8 mouse cellular contexts compared by ENCODE assay signal in the genomic region with DNA sequence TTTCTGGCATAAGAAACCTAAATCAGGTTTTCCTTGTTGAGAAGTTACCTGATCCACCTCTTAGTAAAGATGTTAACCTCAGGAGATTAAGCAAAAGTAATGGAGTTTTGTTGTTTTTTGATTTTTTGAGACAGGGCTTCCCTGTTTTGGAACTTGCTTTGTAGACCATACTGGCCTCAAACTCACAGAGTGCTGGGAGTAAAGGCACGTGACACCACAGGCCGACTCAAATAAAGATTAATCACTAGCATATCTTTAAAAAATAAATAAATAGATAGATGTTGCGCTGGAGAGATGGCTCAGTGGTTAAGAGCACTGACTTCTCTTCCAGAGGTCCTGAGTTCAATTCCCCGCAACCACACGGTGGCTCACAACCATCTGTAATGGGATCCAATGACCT. TPM values are rescaled to one million over a fixed set of nuclear protein-coding genes. Genes with fewer than 3 reads are reported as not detected.
A peak's percentile ranks its signal among the peaks of the same experiment; 100 is the strongest.
DNase-seq lines count a peak whose midpoint lies in the region; ATAC-seq and TF ChIP-seq lines count a peak whose summit lies in the region.

No protein-coding gene starts in this region.

- no peak for DNase-seq in heart, postnatal 25 days (ENCODE audit: low spot score)
- no peak for DNase-seq in frontal cortex, adult 2 months (ENCODE audit: extremely low spot score in 1 of 2, low spot score in 1 of 2)
- no peak for DNase-seq in B cell, adult 2 months
- no peak for DNase-seq in kidney, adult 9 months

- no peak for TF ChIP-seq EP300 in ES-Bruce4 (IDR thresholded peaks at IDR 0.05; ENCODE audit: insufficient read depth, low read depth, low read length)

- whole genome bisulfite sequencing in heart, embryonic 11.5 days (ENCODE audit: insufficient replicate concordance): 68% methylated on average over 5 of the region's 5 CpGs
- 78% methylated on average over 5 of the region's 5 CpGs for WGBS in forebrain, embryonic 16.5 days
- 69% methylated on average over 5 of the region's 5 CpGs for WGBS in liver, embryonic 16.5 days (ENCODE audit: insufficient replicate concordance)

- no peak for TF ChIP-seq POLR2A in ES-Bruce4 (IDR thresholded peaks at IDR 0.05; ENCODE audit: insufficient read depth, low read length)

- no peak for TF ChIP-seq CTCF in ES-Bruce4 (IDR thresholded peaks at IDR 0.05; ENCODE audit: low read depth, low read length)

- intact Hi-C loops in heart, postnatal 25 days (cut with DNase I): loop anchor here (5.0 kb wide), 1 partner anchor 36 kb away; a partner anchor contains a TSS

- peak overlapping the region; percentile 79 for H3K4me3 ChIP-seq in heart, embryonic 11.5 days (ENCODE audit: low read depth, low read length)
- no peak overlapping the region; the same call in 1 of the 2 replicates for H3K4me3 ChIP-seq in ES-Bruce4 (ENCODE audit: low read depth, low read length)
- peak overlapping the region; percentile 80 for H3K4me3 ChIP-seq in forebrain, embryonic 16.5 days (replicated peaks; ENCODE audit: low read length)
- H3K4me3 ChIP-seq in liver, embryonic 16.5 days (ENCODE audit: low read depth, low read length): peak overlapping the region; percentile 83

- peak overlapping the region; percentile 94 for H3K9ac ChIP-seq in heart, embryonic 11.5 days (ENCODE audit: low read depth, low read length)
- peak overlapping the region; percentile 89 for H3K9ac ChIP-seq in ES-Bruce4 (ENCODE audit: low read depth, poor library complexity, severe bottlenecking)
- peak overlapping the region; percentile 48 for H3K9ac ChIP-seq in forebrain, embryonic 16.5 days (replicated peaks; ENCODE audit: low read depth, low read length)
- H3K9ac ChIP-seq in liver, embryonic 16.5 days (ENCODE audit: low read depth, low read length): peak overlapping the region; percentile 85

- H3K27me3 ChIP-seq in heart, embryonic 11.5 days (ENCODE audit: control insufficient read depth, insufficient read depth, low read length): no peaks in the 10 kb centered on the region
- H3K27me3 ChIP-seq in ES-Bruce4 (ENCODE audit: control insufficient read depth, insufficient read depth, low read length, poor library complexity, severe bottlenecking): no peaks in the 10 kb centered on the region
- H3K27me3 ChIP-seq in forebrain, embryonic 16.5 days (replicated peaks; ENCODE audit: control insufficient read depth, insufficient read depth, low read length): no peaks in the 10 kb centered on the region
- H3K27me3 ChIP-seq in liver, embryonic 16.5 days (ENCODE audit: control insufficient read depth, insufficient read depth, low read depth, low read length): no peaks in the 10 kb centered on the region

- H3K4me1 ChIP-seq in heart, embryonic 11.5 days (ENCODE audit: control insufficient read depth, insufficient read depth, low read length): peaks cover 16% of the 10 kb centered on the region
- peaks cover 2% of the 10 kb centered on the region for H3K4me1 ChIP-seq in ES-Bruce4 (ENCODE audit: control insufficient read depth, insufficient read depth, low read length)
- H3K4me1 ChIP-seq in forebrain, embryonic 16.5 days (replicated peaks; ENCODE audit: control insufficient read depth, insufficient read depth, low read length): peaks cover 26% of the 10 kb centered on the region
- H3K4me1 ChIP-seq in liver, embryonic 16.5 days (ENCODE audit: control insufficient read depth, low read depth, low read length): peaks cover 32% of the 10 kb centered on the region

- 0 out of 2 replicates have a peak, but pooled peaks cover under 1% of the 10 kb centered on the region for H3K36me3 ChIP-seq in heart, embryonic 11.5 days (ENCODE audit: control insufficient read depth, insufficient read depth, low read length)
- peaks cover 3% of the 10 kb centered on the region for H3K36me3 ChIP-seq in ES-Bruce4 (ENCODE audit: control insufficient read depth, insufficient read depth, low read length, poor library complexity, severe bottlenecking)
- no peaks in the 10 kb centered on the region for H3K36me3 ChIP-seq in forebrain, embryonic 16.5 days (ENCODE audit: control insufficient read depth, insufficient read depth)
- H3K36me3 ChIP-seq in liver, embryonic 16.5 days (ENCODE audit: control insufficient read depth, insufficient read depth): peaks cover 2% of the 10 kb centered on the region

- peak overlapping the region; percentile 86 for H3K27ac ChIP-seq in heart, embryonic 11.5 days (ENCODE audit: low read depth, low read length)
- H3K27ac ChIP-seq in ES-Bruce4 (ENCODE audit: insufficient read depth, low read length): peak overlapping the region; percentile 57
- H3K27ac ChIP-seq in forebrain, embryonic 16.5 days (ENCODE audit: low read length): no peak overlapping the region; the same call in 1 of the 2 replicates
- H3K27ac ChIP-seq in liver, embryonic 16.5 days (ENCODE audit: low read length): peak overlapping the region; percentile 91

- ATAC-seq in heart, embryonic 11.5 days (replicated peaks; ENCODE audit: insufficient number of reproducible peaks, low FRiP score, low TSS enrichment): no peak
- no peak for ATAC-seq in forebrain, embryonic 16.5 days
- no peak for ATAC-seq in liver, embryonic 16.5 days (ENCODE audit: low read depth)

- peak overlapping the region; percentile 84 for H3K4me2 ChIP-seq in heart, embryonic 11.5 days
- peak overlapping the region; percentile 67 for H3K4me2 ChIP-seq in forebrain, embryonic 16.5 days (ENCODE audit: low read length)
- H3K4me2 ChIP-seq in liver, embryonic 16.5 days (ENCODE audit: low read depth, low read length): peak overlapping the region; percentile 72

- H3K9me3 ChIP-seq in heart, embryonic 11.5 days (replicated peaks; ENCODE audit: control insufficient read depth, low read length): no peaks in the 10 kb centered on the region
- H3K9me3 ChIP-seq in ES-Bruce4 (replicated peaks; ENCODE audit: control insufficient read depth, insufficient read depth, low read length, poor library complexity, severe bottlenecking): no peaks in the 10 kb centered on the region
- H3K9me3 ChIP-seq in forebrain, embryonic 16.5 days (ENCODE audit: control insufficient read depth, low read length): no peaks in the 10 kb centered on the region
- H3K9me3 ChIP-seq in liver, embryonic 16.5 days (replicated peaks; ENCODE audit: control insufficient read depth, low read length): no peaks in the 10 kb centered on the region

RNA-seq across cellular contexts. Expression of a gene that starts 1.0 kb away (rescaled TPM):
- 51.4 and 63.2 TPM in 2 replicates for polyA plus RNA-seq in heart, embryonic 11.5 days (2014; fragmentation: Nextera tagmentation; extraction: Ambion mirVana)
- total RNA-seq in heart, postnatal 25 days (2021): 10 to 100 TPM; 63.5 to 64.2 TPM
- 144 TPM in 2 replicates for polyA plus RNA-seq in ES-Bruce4 (2011; ENCODE audit: insufficient read depth, insufficient read length, low read depth, missing spikeins)
- polyA plus RNA-seq in forebrain, embryonic 16.5 days (2015; fragmentation: Nextera tagmentation; extraction: Ambion mirVana): 62.5 and 63.5 TPM in 2 replicates
- polyA plus RNA-seq in liver, embryonic 16.5 days (2015; fragmentation: Nextera tagmentation; extraction: Ambion mirVana): 20.4 and 23.9 TPM in 2 replicates
- 28.4 and 32.3 TPM in 2 replicates for polyA plus RNA-seq in frontal cortex, adult 2 months (2012; rRNA removed)

RNA-seq across cellular contexts. Expression of a gene that starts 38.8 kb away (rescaled TPM):
- 30.6 and 39.8 TPM in 2 replicates for polyA plus RNA-seq in heart, embryonic 11.5 days (2014; fragmentation: Nextera tagmentation; extraction: Ambion mirVana)
- 10 to 100 TPM; 42.2 to 45.5 TPM for total RNA-seq in heart, postnatal 25 days (2021)
- 51.1 and 53.0 TPM in 2 replicates for polyA plus RNA-seq in ES-Bruce4 (2011; ENCODE audit: insufficient read depth, insufficient read length, low read depth, missing spikeins)
- polyA plus RNA-seq in forebrain, embryonic 16.5 days (2015; fragmentation: Nextera tagmentation; extraction: Ambion mirVana): 88.9 and 101 TPM in 2 replicates
- polyA plus RNA-seq in liver, embryonic 16.5 days (2015; fragmentation: Nextera tagmentation; extraction: Ambion mirVana): 79.7 and 87.8 TPM in 2 replicates
- polyA plus RNA-seq in frontal cortex, adult 2 months (2012; rRNA removed): 33.5 and 35.4 TPM in 2 replicates
